Mouse (Mus musculus): ENCODE results near the gene Zfp365.

Zfp365 gene

GRCm38 (mm10) chr10:67903387-67903786 is 9.1 kb downstream of the Zfp365 start:
- no peak for DNase-seq (ENCODE audit: extremely low spot score)

- DNase-seq (ENCODE audit: extremely low spot score), result peak; percentile 6
Observed at GRCm38 (mm10) chr10:67901179-67901578, 11.3 kb downstream of the Zfp365 start.

- no peak for DNase-seq (ENCODE audit: extremely low spot score)
Observed at GRCm38 (mm10) chr10:67898949-67899675, 13.3 kb downstream of the Zfp365 start.

- DNase-seq (ENCODE audit: extremely low spot score), result no peak
Observed at GRCm38 (mm10) chr10:67898355-67898935, 14.0 kb downstream of the Zfp365 start.

- no peak for DNase-seq (ENCODE audit: extremely low spot score)
Observed at GRCm38 (mm10) chr10:67897281-67897680, 15.2 kb downstream of the Zfp365 start.

- no peak for DNase-seq (ENCODE audit: extremely low spot score)
Observed at GRCm38 (mm10) chr10:67894683-67895082, 17.8 kb downstream of the Zfp365 start.

GRCm38 (mm10) chr10:67894059-67894458 is 18.4 kb downstream of the Zfp365 start:
- DNase-seq (ENCODE audit: extremely low spot score), result no peak

- no peak for DNase-seq (ENCODE audit: extremely low spot score)
Observed at GRCm38 (mm10) chr10:67893226-67893625, 19.2 kb downstream of the Zfp365 start.

GRCm38 (mm10) chr10:67891126-67891525 is 21.3 kb downstream of the Zfp365 start:
- DNase-seq (ENCODE audit: extremely low spot score), result no peak

- no peak for DNase-seq (ENCODE audit: extremely low spot score)
Observed at GRCm38 (mm10) chr10:67887971-67888370, 24.5 kb downstream of the Zfp365 start.

- no peak for DNase-seq (ENCODE audit: extremely low spot score)
Observed at GRCm38 (mm10) chr10:67880692-67881091, 31.8 kb downstream of the Zfp365 start.

GRCm38 (mm10) chr10:67871811-67872210 is 40.7 kb downstream of the Zfp365 start:
- DNase-seq (ENCODE audit: extremely low spot score), result peak; percentile 47

- DNase-seq (ENCODE audit: extremely low spot score), result no peak
Observed at GRCm38 (mm10) chr10:67868234-67868633, 44.2 kb downstream of the Zfp365 start.

GRCm38 (mm10) chr10:67865841-67866240 is 46.6 kb downstream of the Zfp365 start:
- no peak for DNase-seq (ENCODE audit: extremely low spot score)

GRCm38 (mm10) chr10:67865063-67865462 is 47.4 kb downstream of the Zfp365 start:
- no peak for DNase-seq (ENCODE audit: extremely low spot score)

- peak; percentile 34 for DNase-seq (ENCODE audit: extremely low spot score)
Observed at GRCm38 (mm10) chr10:67862331-67862730, 50.1 kb downstream of the Zfp365 start.

- DNase-seq (ENCODE audit: extremely low spot score), result peak; percentile 70
Observed at GRCm38 (mm10) chr10:67858878-67859277, 53.6 kb downstream of the Zfp365 start.

- no peak for DNase-seq (ENCODE audit: extremely low spot score)
Observed at GRCm38 (mm10) chr10:67857561-67857906, 54.9 kb downstream of the Zfp365 start.

GRCm38 (mm10) chr10:67856791-67857560 is 55.5 kb downstream of the Zfp365 start:
- no peak for DNase-seq (ENCODE audit: extremely low spot score)

- no peak for DNase-seq (ENCODE audit: extremely low spot score)
Observed at GRCm38 (mm10) chr10:67855760-67856159, 56.7 kb downstream of the Zfp365 start.

GRCm38 (mm10) chr10:67852411-67852810 is 60.1 kb downstream of the Zfp365 start:
- DNase-seq (ENCODE audit: extremely low spot score), result no peak

- DNase-seq (ENCODE audit: extremely low spot score), result no peak
Observed at GRCm38 (mm10) chr10:67851079-67851478, 61.4 kb downstream of the Zfp365 start.

Data from embryo, embryonic 9.5 days (tissue).